Comparison of ENCODE assay signal across 25 mouse cellular contexts in genomic region chr2:60739389-60740137, GRCm38 (mm10). TPM values are rescaled to one million over a fixed set of nuclear protein-coding genes. Genes with fewer than 3 reads are reported as not detected.
DNase-seq lines count a peak whose midpoint lies in the region; ATAC-seq lines count a peak whose summit lies in the region.
"Had no signal": no experiment of that assay in that cellular context is flagged by ENCODE, and none has a peak within 500 bp of the region (broad histone marks: within the 10 kb centered on the region; RNA-seq: fewer than 3 reads in every experiment).

No protein-coding gene starts in this region.

- ATAC-seq in heart, embryonic 15.5 days (replicated peaks; ENCODE audit: insufficient number of reproducible peaks, insufficient read depth, low FRiP score, low read depth): no peak
- ATAC-seq in CD4-positive, CD25-positive, alpha-beta regulatory T cell, adult 4 months: peak; percentile 62
- ATAC-seq in megakaryocyte, adult 5-6 weeks (ENCODE audit: poor library complexity, severe bottlenecking): peak; percentile 58
- no peak for ATAC-seq in cerebellum, adult (ENCODE audit: insufficient number of reproducible peaks, low FRiP score, low TSS enrichment)
- ATAC-seq: activated CD4-positive, CD25-positive, alpha-beta regulatory T cell, adult 4 months; forebrain, embryonic 15.5 days; intestine, embryonic 15.5 days; midbrain, embryonic 13.5 days; Patski had no signal

- no peak overlapping the region for H3K9ac ChIP-seq in heart, embryonic 15.5 days
- H3K9ac ChIP-seq: embryonic facial prominence, embryonic 12.5 days; forebrain, embryonic 15.5 days; hindbrain, embryonic 12.5 days; intestine, embryonic 15.5 days; midbrain, embryonic 13.5 days; neural tube, embryonic 15.5 days had no signal

- 0 out of 2 replicates have a peak, but pooled peaks cover 5% of the 10 kb centered on the region for H3K4me1 ChIP-seq in heart, embryonic 15.5 days (replicated peaks)
- H3K4me1 ChIP-seq: forebrain, embryonic 15.5 days; heart, embryonic 10.5 days; hindbrain, embryonic 12.5 days; intestine, embryonic 15.5 days; midbrain, embryonic 13.5 days; neural tube, embryonic 15.5 days had no signal

- H3K27ac ChIP-seq in heart, embryonic 15.5 days: peak overlapping the region; percentile 16; the same call in 1 of the 2 replicates
- H3K27ac ChIP-seq: embryonic facial prominence, embryonic 12.5 days; forebrain, embryonic 15.5 days; heart, embryonic 10.5 days; hindbrain, embryonic 12.5 days; intestine, embryonic 15.5 days; macrophage; midbrain, embryonic 13.5 days; neural tube, embryonic 15.5 days had no signal

- no peak overlapping the region for H3K4me3 ChIP-seq in heart, embryonic 15.5 days
- H3K4me3 ChIP-seq: embryonic facial prominence, embryonic 12.5 days; forebrain, embryonic 15.5 days; heart, embryonic 10.5 days; hindbrain, embryonic 12.5 days; intestine, embryonic 15.5 days; midbrain, embryonic 13.5 days; neural tube, embryonic 15.5 days had no signal

- H3K9me3 ChIP-seq in heart, embryonic 15.5 days (replicated peaks): no peaks in the 10 kb centered on the region
- H3K9me3 ChIP-seq: embryonic facial prominence, embryonic 12.5 days; forebrain, embryonic 15.5 days; heart, embryonic 10.5 days; hindbrain, embryonic 12.5 days; intestine, embryonic 15.5 days; midbrain, embryonic 13.5 days; neural tube, embryonic 15.5 days had no signal

- H3K4me2 ChIP-seq in heart, embryonic 15.5 days: no peak overlapping the region
- H3K4me2 ChIP-seq: embryonic facial prominence, embryonic 12.5 days; forebrain, embryonic 15.5 days; hindbrain, embryonic 12.5 days; intestine, embryonic 15.5 days; liver, embryonic 11.5 days; midbrain, embryonic 13.5 days; neural tube, embryonic 15.5 days had no signal

- no peak for DNase-seq in heart, postnatal 4 days
- DNase-seq in 416B (ENCODE audit: low read depth): peak; percentile 84
- no peak for DNase-seq in thymus, postnatal 14 days
- DNase-seq: adrenal gland, postnatal 10 days; cerebellum, adult 18-20 months; gastrocnemius, postnatal 14 days; kidney, postnatal 36 days; left cerebral cortex, postnatal 4 days; lung, adult 2 months had no signal

- 48% methylated on average over 10 of the region's 10 CpGs for WGBS in heart, embryonic 15.5 days

- H3K27me3 ChIP-seq in heart, embryonic 15.5 days: no peaks in the 10 kb centered on the region
- H3K27me3 ChIP-seq: embryonic facial prominence, embryonic 12.5 days; forebrain, embryonic 15.5 days; hindbrain, embryonic 12.5 days; intestine, embryonic 15.5 days; midbrain, embryonic 13.5 days; neural tube, embryonic 15.5 days; Patski had no signal

- H3K36me3 ChIP-seq in heart, embryonic 15.5 days: no peaks in the 10 kb centered on the region
- H3K36me3 ChIP-seq: embryonic facial prominence, embryonic 12.5 days; forebrain, embryonic 15.5 days; heart, embryonic 10.5 days; hindbrain, embryonic 12.5 days; intestine, embryonic 15.5 days; midbrain, embryonic 13.5 days; neural tube, embryonic 15.5 days had no signal

RNA-seq across cellular contexts. Expression of gene Itgb6, which starts 17.1 kb away (rescaled TPM):
- 0.38 and 0.63 TPM in 2 replicates for polyA plus RNA-seq in heart, embryonic 15.5 days (2015; fragmentation: Nextera tagmentation; extraction: Ambion mirVana)
- 1 to 10 TPM; 5.8 to 6.0 TPM for total RNA-seq in heart, postnatal 4 days (2021)
- polyA plus RNA-seq in CD4-positive, CD25-positive, alpha-beta regulatory T cell, adult 4 months (2017; shearing (Covaris generic)): under 1 TPM in 1 of 2 experiments, not detected in 1; 0.11 TPM
- total RNA-seq in megakaryocyte, adult 5-6 weeks (2015): not detected in 2 replicates
- not detected in 2 replicates for total RNA-seq in megakaryocyte, adult 5-6 weeks (2017)
- total RNA-seq: left cerebral cortex, adult 18-20 months; left cerebral cortex, postnatal 4 days had no signal
- polyA plus RNA-seq: forebrain, embryonic 15.5 days; macrophage; midbrain, embryonic 13.5 days had no signal

Comparison
In these comparisons a context has a peak if more than half of its experiments do, and no peak if none do; other contexts are left out.
1. ATAC-seq: peak in CD4-positive, CD25-positive, alpha-beta regulatory T cell, adult 4 months (single experiment) and megakaryocyte, adult 5-6 weeks (single experiment); none in heart, embryonic 15.5 days (single experiment) and cerebellum, adult (single experiment).
2. RNA of gene Itgb6, which starts 17.1 kb away (total RNA-seq): 5.8 to 6.0 TPM in heart, postnatal 4 days; not detected in megakaryocyte, adult 5-6 weeks; every median in the first group is over 4 times any median in the second.